Mouse (Mus musculus) yolk sac, embryonic 10.5 days (tissue): ENCODE data around the gene Fahd2a.

Experiments
- DNase-seq: peaks from one replicate; pipeline ENCODE4 v3.0.0-alpha.2; 2017; ENCODE audit warnings: low spot score

Gene Fahd2a

GRCm38 (mm10) chr2:127444055-127444789 is at the start of gene Fahd2a:
TSS of gene Fahd2a (minus strand) at chr2:127444565.
- peak; percentile 90 for DNase-seq

- peak; percentile 47 for DNase-seq
Measured at GRCm38 (mm10) chr2:127484476-127485170, 40.3 kb upstream of the Fahd2a start.

- no peak for DNase-seq
Measured at GRCm38 (mm10) chr2:127483001-127483400, 38.6 kb upstream of the Fahd2a start.

- peak; percentile 60 for DNase-seq
Measured at GRCm38 (mm10) chr2:127482533-127482911, 38.2 kb upstream of the Fahd2a start.

- DNase-seq, result peak; percentile 9
Measured at GRCm38 (mm10) chr2:127481841-127482532, 37.6 kb upstream of the Fahd2a start.

GRCm38 (mm10) chr2:127479763-127480162 is 35.4 kb upstream of the Fahd2a start:
- DNase-seq, result no peak

GRCm38 (mm10) chr2:127479210-127479609 is 34.8 kb upstream of the Fahd2a start:
- no peak for DNase-seq

- DNase-seq, result no peak
Measured at GRCm38 (mm10) chr2:127472279-127472678, 27.9 kb upstream of the Fahd2a start.

- DNase-seq, result no peak
Measured at GRCm38 (mm10) chr2:127471281-127471680, 26.9 kb upstream of the Fahd2a start.

- no peak for DNase-seq
Measured at GRCm38 (mm10) chr2:127470661-127471060, 26.3 kb upstream of the Fahd2a start.

- DNase-seq, result no peak
Measured at GRCm38 (mm10) chr2:127470183-127470582, 25.8 kb upstream of the Fahd2a start.

GRCm38 (mm10) chr2:127462314-127462713 is 17.9 kb upstream of the Fahd2a start:
- DNase-seq, result peak; percentile 26

GRCm38 (mm10) chr2:127461351-127461750 is 17.0 kb upstream of the Fahd2a start:
- DNase-seq, result no peak

GRCm38 (mm10) chr2:127459341-127459740 is 15.0 kb upstream of the Fahd2a start:
- DNase-seq, result no peak

GRCm38 (mm10) chr2:127453764-127454163 is 9.4 kb upstream of the Fahd2a start:
- DNase-seq, result peak; percentile 36

- DNase-seq, result no peak
Measured at GRCm38 (mm10) chr2:127453141-127453540, 8.8 kb upstream of the Fahd2a start.

GRCm38 (mm10) chr2:127451748-127452147 is 7.4 kb upstream of the Fahd2a start:
- no peak for DNase-seq

- no peak for DNase-seq
Measured at GRCm38 (mm10) chr2:127449691-127450090, 5.3 kb upstream of the Fahd2a start.

GRCm38 (mm10) chr2:127446847-127447246 is 2.5 kb upstream of the Fahd2a start:
- no peak for DNase-seq

- DNase-seq, result no peak
Measured at GRCm38 (mm10) chr2:127437697-127438096, 6.7 kb downstream of the Fahd2a start.

GRCm38 (mm10) chr2:127435554-127435953 is 8.8 kb downstream of the Fahd2a start:
- DNase-seq, result no peak

- DNase-seq, result no peak
Measured at GRCm38 (mm10) chr2:127435135-127435534, 9.2 kb downstream of the Fahd2a start.
